Mouse (Mus musculus) kidney, postnatal 36 days (tissue): ENCODE data around the gene Apoa4.

Source experiments
- DNase-seq, 2 experiments: peaks; one replicate each; pipeline ENCODE4 v3.0.0; 2021 to 2022; ENCODE audit warnings: mixed read lengths in 2 of 2

Gene Apoa4

DNA sequence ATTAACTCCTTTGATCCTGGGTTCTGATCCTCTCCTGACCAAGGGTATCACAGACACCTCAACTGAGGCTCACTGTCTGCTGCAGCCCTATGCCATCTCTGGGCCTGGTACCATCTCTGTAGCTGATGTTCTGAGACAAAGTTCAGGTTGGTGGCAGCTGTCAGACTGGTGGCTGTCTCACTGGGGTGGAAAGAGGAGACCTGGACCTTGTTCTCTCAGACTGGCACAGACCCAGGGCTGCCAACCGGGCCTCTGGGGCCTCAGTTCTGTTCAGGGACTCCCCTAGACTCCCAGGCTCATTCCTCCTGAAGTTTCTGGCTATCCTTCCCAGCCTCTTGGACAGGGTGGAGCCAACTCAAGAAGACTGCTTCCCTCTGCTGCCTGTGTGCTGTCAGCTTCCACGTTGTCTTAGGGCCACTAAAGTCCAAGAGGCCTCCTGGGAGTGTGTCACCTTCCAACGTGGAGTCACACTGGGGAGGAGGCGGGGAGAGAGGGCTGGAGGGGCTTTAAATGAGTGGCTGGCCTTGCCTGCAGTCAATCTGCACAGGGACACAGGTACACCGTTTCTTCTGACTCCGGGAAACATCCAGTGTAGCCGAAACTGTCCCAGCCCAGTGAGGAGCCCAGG lies at the start of gene Apoa4:
Apoa4 (plus strand) TSS at position 171 of the 628 bp plus-strand sequence.
- DNase-seq = peak; percentile 55 to 76

- no peak for DNase-seq
These were observed 49.3 kb upstream of the Apoa4 start for GRCm38 (mm10) chr9:46191234-46191633.

GRCm38 (mm10) chr9:46191644-46192043 lies 48.9 kb upstream of the Apoa4 start:
- DNase-seq = peak in 1 of 2 experiments; percentile 47

- no peak for DNase-seq
These were observed 47.9 kb upstream of the Apoa4 start for GRCm38 (mm10) chr9:46192642-46193041.

- DNase-seq = no peak
These were observed 45.7 kb upstream of the Apoa4 start for GRCm38 (mm10) chr9:46194809-46195208.

GRCm38 (mm10) chr9:46196699-46197169 lies 43.8 kb upstream of the Apoa4 start:
- DNase-seq = peak; percentile 29 to 73

DNA sequence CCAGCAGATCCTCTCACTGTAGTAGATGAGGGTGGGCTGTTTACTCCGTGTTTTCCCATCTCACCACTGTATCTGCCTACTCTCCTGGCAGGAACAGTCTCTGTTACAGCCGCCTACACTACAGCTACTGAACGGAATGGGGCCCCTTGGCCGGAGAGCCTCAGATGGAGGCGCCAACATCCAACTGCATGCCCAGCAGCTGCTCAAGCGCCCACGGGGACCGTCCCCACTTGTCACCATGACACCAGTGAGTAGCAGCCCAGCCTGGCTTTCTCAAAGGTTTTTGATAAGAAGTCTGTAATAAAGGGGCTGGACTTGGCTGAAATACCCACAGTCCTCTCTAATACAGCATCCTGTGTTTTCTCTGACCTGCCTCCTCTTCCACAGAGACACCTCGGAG lies 42.0 kb upstream of the Apoa4 start:
- no peak for DNase-seq

- DNase-seq = no peak
These were observed 41.6 kb upstream of the Apoa4 start for GRCm38 (mm10) chr9:46198936-46199335.

DNA sequence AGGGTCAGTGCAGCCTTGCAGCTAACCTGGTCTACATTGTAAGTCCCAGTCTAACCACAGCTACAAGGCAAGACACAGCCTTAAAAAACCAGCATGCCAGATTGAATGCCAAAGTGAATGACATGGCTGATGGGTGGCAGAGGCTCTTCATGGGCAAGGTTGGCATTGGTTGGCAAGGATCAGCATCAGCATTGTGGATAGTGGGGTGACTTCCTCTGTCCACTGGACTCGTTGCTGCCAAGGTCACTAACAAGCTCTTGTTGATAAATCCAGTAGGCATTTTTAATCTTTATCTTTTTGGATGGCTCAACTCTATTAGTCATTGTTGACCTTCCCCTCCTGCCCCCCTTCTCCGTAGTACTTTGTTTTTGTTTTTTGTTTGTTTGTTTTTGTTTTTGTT lies 40.9 kb upstream of the Apoa4 start:
- DNase-seq = no peak

DNA sequence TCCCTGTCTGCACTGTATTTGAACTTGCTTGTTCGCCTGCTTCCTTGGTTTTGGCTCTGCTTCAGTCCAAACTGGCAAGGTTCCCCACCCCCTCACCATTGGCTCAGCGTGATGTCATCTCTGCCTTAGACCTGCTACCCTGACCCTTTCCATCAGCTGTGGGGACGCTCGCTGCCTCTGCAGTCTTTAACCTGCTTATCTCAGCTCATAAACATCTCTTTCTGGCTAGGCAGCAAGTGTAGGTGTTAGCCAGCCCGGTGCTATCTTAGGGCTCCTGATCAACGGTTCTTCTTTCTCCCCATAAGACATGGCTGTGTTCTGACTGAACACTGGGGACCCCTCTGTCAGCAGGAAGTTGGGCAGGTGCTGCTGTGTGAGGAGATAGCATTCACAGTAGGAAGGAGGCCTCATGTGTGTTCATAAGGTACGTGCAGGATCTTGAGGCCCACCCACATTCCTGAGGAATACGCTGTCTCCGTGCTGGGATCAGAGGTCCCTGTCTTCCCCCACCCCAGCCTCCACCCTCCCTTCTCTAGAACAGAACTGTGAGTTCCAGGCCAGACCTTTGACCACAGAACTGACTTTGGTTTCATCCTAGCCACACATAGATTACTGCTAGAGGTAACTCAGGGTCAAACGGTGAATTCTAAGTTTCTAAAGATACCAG lies 33.5 kb upstream of the Apoa4 start:
- DNase-seq = peak; percentile 77 to 88

DNA sequence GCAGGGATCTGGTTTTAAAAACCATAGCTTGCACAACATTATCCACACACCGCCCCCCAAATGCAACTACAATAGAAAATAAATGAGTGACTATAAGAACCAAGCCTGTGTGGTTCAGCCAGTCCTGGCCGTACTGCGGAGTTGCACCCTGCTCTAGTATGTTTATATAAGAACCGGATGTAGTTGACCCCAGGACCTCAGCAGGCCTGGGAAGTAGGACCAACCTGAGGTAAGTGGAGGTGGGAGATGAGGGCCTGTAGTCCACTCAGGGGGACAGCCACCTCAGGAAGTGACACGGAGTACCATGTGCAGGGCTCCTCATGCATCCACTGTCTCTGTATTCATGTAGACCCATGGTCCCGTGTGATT lies 33.0 kb upstream of the Apoa4 start:
- no peak for DNase-seq

GRCm38 (mm10) chr9:46208401-46208974 lies 32.0 kb upstream of the Apoa4 start:
- no peak for DNase-seq

GRCm38 (mm10) chr9:46210473-46210872 lies 30.0 kb upstream of the Apoa4 start:
- no peak for DNase-seq

- no peak for DNase-seq
These were observed 26.2 kb upstream of the Apoa4 start for GRCm38 (mm10) chr9:46214276-46214675.

GRCm38 (mm10) chr9:46214946-46215337 lies 25.6 kb upstream of the Apoa4 start:
- no peak for DNase-seq

DNA sequence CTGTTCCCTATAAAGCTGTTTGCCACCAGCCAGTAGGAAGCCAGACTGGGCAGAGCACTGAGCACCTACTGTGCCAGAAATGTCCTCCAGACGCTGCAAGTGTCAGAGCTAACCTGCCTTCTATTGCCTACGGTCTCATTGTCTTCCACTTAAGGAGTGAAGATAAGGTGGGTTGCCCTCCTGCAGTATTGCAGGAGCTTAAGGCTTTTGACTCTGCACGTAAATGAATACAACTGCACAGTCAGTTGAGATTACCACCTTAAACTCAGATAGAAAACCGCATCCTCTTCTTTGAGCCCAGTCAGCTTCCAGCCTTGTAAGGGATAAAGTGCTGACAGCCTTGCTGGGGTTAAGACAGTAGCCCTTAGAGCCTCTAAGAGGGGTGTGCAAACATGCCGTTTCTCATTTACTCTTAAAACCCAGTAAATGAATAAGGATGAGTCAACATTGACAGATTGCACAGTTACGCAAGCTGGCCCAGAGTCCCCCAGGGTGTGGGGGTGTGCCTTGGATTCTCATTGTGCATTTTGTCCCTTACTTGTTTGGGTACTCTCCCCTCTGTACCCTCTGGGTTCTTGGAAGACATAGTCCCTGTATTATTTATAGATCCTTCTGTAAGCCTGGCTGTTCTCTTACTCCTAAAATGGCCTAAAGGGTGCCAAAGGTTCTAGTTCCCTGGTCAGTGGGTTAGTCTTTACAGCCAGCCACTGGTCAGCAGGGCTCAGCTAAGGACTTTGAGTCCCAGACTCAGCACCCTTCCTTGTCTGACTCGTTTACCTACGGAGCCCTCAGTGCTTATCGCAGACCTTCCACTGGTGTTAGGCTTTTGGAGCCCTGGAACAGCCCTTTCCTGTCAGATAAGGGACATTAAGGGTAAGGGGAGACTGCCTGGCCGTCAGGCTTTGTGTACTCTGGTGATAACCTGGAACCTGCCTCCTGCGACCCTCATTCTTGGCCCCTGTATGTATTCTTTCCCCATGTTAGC lies 24.9 kb upstream of the Apoa4 start:
- DNase-seq = peak; percentile 51 to 57

DNA sequence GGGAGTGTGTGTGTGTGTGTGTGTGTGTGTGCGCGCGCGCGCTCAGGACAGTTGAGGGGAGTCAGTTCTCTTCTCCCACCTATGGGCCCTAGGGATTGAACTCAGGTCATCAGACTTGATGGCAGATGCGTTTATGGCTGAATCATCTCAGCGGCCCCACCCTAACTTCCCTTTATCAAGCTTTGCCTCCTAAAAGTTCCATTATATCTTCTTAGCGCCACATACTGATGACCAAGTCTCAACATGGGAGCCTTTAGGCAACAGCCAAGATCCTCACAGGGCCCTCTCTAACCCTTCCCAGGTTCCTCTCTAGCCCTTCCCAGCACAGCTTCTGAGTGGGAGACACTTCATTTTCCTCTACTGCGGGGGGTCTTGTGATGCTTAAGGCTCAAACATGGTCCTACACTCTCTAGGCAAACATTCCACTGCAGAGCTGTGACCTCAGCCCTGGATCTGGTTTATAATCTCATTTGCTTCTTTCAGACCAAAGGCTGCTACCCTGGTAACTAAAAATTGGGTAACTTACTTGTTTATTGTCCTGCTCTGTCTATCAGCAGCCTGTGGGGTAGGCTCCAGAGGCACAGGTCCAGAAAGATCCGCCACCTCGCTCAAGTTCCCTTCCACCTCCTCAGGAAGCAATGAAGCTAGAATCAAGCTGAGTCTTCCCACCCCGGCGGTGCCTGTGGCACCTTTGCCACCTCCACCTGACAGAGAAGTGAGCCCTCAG lies 23.6 kb upstream of the Apoa4 start:
- DNase-seq = no peak

GRCm38 (mm10) chr9:46218176-46218575 lies 22.3 kb upstream of the Apoa4 start:
- no peak for DNase-seq

- peak in 1 of 2 experiments; percentile 49 for DNase-seq
These were observed 17.4 kb upstream of the Apoa4 start for GRCm38 (mm10) chr9:46223090-46223489.

DNA sequence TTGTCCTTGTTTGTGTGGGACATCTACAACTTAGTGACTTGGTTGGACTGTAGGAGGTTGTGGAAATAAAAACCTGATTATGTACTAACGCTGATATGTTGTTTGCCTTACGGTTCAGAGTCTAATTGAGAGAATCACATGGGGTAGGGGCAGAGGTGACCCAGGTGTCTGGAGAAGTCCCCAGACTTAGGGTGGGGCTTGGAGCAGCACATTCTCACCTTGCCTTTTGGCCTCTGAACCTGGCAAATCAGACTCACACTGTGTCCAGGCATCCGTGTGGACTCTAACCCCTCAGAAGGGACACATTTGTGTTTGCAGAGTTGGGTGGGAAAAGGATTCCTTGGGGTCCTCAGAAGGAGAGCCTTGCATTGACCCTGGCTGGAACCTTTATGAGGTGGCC lies 16.4 kb upstream of the Apoa4 start:
- DNase-seq = peak in 1 of 2 experiments; percentile 47

DNA sequence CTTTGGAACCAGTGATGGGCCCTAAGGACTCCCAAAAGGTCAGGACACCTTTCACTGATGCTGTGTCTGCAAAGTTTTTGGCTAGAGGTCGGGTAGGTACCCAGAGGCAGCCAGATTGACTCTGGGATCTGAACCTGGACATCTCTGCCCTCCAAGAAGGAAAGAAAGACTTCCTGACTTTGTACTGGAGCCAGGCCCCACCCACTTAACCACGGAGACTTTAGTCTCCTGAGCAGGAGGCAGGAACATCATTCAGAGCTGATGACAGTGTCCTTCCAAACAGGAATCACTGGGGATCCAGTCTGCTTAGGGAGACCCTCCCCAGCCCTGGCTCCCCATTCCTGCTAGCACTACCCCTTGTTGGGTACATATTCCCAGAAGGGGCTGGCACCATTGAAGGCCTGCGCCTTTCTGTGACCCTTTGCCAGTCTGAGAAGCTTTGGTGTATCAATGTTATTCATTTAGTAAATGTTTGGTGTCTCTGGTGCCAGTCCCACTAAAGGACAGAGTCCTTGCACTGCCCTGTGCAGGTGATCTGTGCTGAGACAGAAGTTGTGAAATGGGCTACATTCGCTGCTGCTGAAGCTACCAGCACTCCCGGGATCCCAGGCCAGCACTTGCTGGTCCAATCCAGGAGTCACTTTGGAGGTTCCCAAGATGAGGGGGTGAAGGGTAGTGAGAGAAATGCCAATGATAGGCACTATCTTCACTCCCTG lies 15.4 kb upstream of the Apoa4 start:
- DNase-seq = peak in 1 of 2 experiments; percentile 65
